Mouse (Mus musculus) heart, adult 11 months (tissue): ENCODE data around the gene Ifitm1.
"Not testable (repeated sequence)": the region's sequence is repeated elsewhere in the genome, so short reads cannot be mapped to it uniquely, and the experiment has no call there.

Experiments used
- DNase-seq: peaks from one replicate; pipeline ENCODE4 v3.0.0; 2022

The Ifitm1 gene

GRCm38 (mm10) chr7:141017824-141018223 is 50.8 kb downstream of the Ifitm1 start, which contains the start of gene Ifitm6:
Gene Ifitm6, minus strand, starts transcription at chr7:141017924.
- not testable (repeated sequence) for DNase-seq

- no peak for DNase-seq
Observed at GRCm38 (mm10) chr7:141019028-141019427, 52.0 kb downstream of the Ifitm1 start.
